Mouse (Mus musculus): ENCODE measurements at regions not wholly inside any gene's neighbourhood (a gene's known extent, or its start where the extent isn't known, plus 50 kb on each side); places are given as distances from the start of the nearest gene placed in this dataset.
A peak's percentile ranks its signal among the peaks of the same experiment; 100 is the strongest.

- H3K27me3 ChIP-seq (ENCODE audit: insufficient read depth, low read length) = no peaks in the 10 kb centered on the region
- WGBS (ENCODE audit: insufficient replicate concordance) = 33% methylated on average over 3 of the region's 3 CpGs
- DNase-seq = no peak
- H3K9me3 ChIP-seq (ENCODE audit: low read length) = no peaks in the 10 kb centered on the region
- no peaks in the 10 kb centered on the region for H3K36me3 ChIP-seq (replicated peaks; ENCODE audit: insufficient read depth, low read length)
- H3K27ac ChIP-seq (ENCODE audit: low read depth) = no peak overlapping the region
- no peaks in the 10 kb centered on the region for H3K4me1 ChIP-seq (ENCODE audit: insufficient read depth)
- TF ChIP-seq CTCF (IDR thresholded peaks at IDR 0.05; ENCODE audit: low read depth) (peak; percentile 19; the same call in 1 of the 2 replicates), EP300 (IDR thresholded peaks at IDR 0.05; ENCODE audit: low read depth) (no peak)
- no peak overlapping the region for H3K4me3 ChIP-seq (ENCODE audit: low read depth, low read length)
- no peak for ATAC-seq
- H3K4me2 ChIP-seq (ENCODE audit: low read depth, low read length) = no peak overlapping the region
- no peak overlapping the region for H3K9ac ChIP-seq (replicated peaks)
These were observed 549.0 kb upstream of the Lcorl start for GRCm38 (mm10) chr5:46406404-46406803.

GRCm38 (mm10) chr5:46386591-46386990 lies 529.2 kb upstream of the Lcorl start:
- ATAC-seq (no peak), DNase-seq (no peak)
- Histone ChIP-seq H3K4me2 (ENCODE audit: low read depth, low read length) (no peak overlapping the region), H3K9ac (replicated peaks) (no peak overlapping the region), H3K4me3 (ENCODE audit: low read depth, low read length) (no peak overlapping the region), H3K9me3 (ENCODE audit: low read length) (no peaks in the 10 kb centered on the region), H3K27me3 (ENCODE audit: insufficient read depth, low read length) (no peaks in the 10 kb centered on the region), H3K4me1 (ENCODE audit: insufficient read depth) (no peaks in the 10 kb centered on the region), H3K36me3 (replicated peaks; ENCODE audit: insufficient read depth, low read length) (no peaks in the 10 kb centered on the region), H3K27ac (ENCODE audit: low read depth) (no peak overlapping the region)
- TF ChIP-seq CTCF (IDR thresholded peaks at IDR 0.05; ENCODE audit: low read depth) (no peak), EP300 (IDR thresholded peaks at IDR 0.05; ENCODE audit: low read depth) (no peak)
- 53% methylated on average over 2 of the region's 2 CpGs for WGBS (ENCODE audit: insufficient replicate concordance)

GRCm38 (mm10) chr5:46367328-46367727 lies 509.9 kb upstream of the Lcorl start:
- ATAC-seq (no peak), DNase-seq (no peak)
- TF ChIP-seq EP300 (IDR thresholded peaks at IDR 0.05; ENCODE audit: low read depth) (no peak), CTCF (IDR thresholded peaks at IDR 0.05; ENCODE audit: low read depth) (no peak)
- WGBS (ENCODE audit: insufficient replicate concordance) = 67% methylated on average over 1 of the region's 1 CpGs
- H3K4me3 ChIP-seq (ENCODE audit: low read depth, low read length) = no peak overlapping the region
- H3K9me3 ChIP-seq (ENCODE audit: low read length) = no peaks in the 10 kb centered on the region
- H3K4me1 ChIP-seq (ENCODE audit: insufficient read depth) = no peaks in the 10 kb centered on the region
- no peaks in the 10 kb centered on the region for H3K36me3 ChIP-seq (replicated peaks; ENCODE audit: insufficient read depth, low read length)
- H3K9ac ChIP-seq (replicated peaks) = no peak overlapping the region
- H3K27ac ChIP-seq (ENCODE audit: low read depth) = no peak overlapping the region
- no peak overlapping the region for H3K4me2 ChIP-seq (ENCODE audit: low read depth, low read length)
- no peaks in the 10 kb centered on the region for H3K27me3 ChIP-seq (ENCODE audit: insufficient read depth, low read length)

- WGBS (ENCODE audit: insufficient replicate concordance) = 78% methylated on average over 2 of the region's 2 CpGs
- ATAC-seq = no peak
- Histone ChIP-seq H3K9me3 (ENCODE audit: low read length) (no peaks in the 10 kb centered on the region), H3K4me3 (ENCODE audit: low read depth, low read length) (no peak overlapping the region), H3K4me2 (ENCODE audit: low read depth, low read length) (no peak overlapping the region), H3K27me3 (ENCODE audit: insufficient read depth, low read length) (no peaks in the 10 kb centered on the region), H3K36me3 (replicated peaks; ENCODE audit: insufficient read depth, low read length) (no peaks in the 10 kb centered on the region), H3K9ac (replicated peaks) (no peak overlapping the region), H3K27ac (ENCODE audit: low read depth) (no peak overlapping the region), H3K4me1 (ENCODE audit: insufficient read depth) (no peaks in the 10 kb centered on the region)
- DNase-seq = no peak
- no peak for TF ChIP-seq EP300 (IDR thresholded peaks at IDR 0.05; ENCODE audit: low read depth)
- TF ChIP-seq CTCF (IDR thresholded peaks at IDR 0.05; ENCODE audit: low read depth) = no peak
These were observed 506.2 kb upstream of the Lcorl start for GRCm38 (mm10) chr5:46363661-46364060.

- no peak overlapping the region for H3K27ac ChIP-seq (ENCODE audit: low read depth)
- ATAC-seq = no peak
- H3K27me3 ChIP-seq (ENCODE audit: insufficient read depth, low read length) = no peaks in the 10 kb centered on the region
- DNase-seq = no peak
- no peaks in the 10 kb centered on the region for H3K36me3 ChIP-seq (replicated peaks; ENCODE audit: insufficient read depth, low read length)
- no peak overlapping the region for H3K9ac ChIP-seq (replicated peaks)
- no peaks in the 10 kb centered on the region for H3K9me3 ChIP-seq (ENCODE audit: low read length)
- H3K4me1 ChIP-seq (ENCODE audit: insufficient read depth) = no peaks in the 10 kb centered on the region
- H3K4me2 ChIP-seq (ENCODE audit: low read depth, low read length) = no peak overlapping the region
- WGBS (ENCODE audit: insufficient replicate concordance) = 46% methylated on average over 1 of the region's 1 CpGs
- no peak overlapping the region for H3K4me3 ChIP-seq (ENCODE audit: low read depth, low read length)
- TF ChIP-seq CTCF (IDR thresholded peaks at IDR 0.05; ENCODE audit: low read depth) (no peak), EP300 (IDR thresholded peaks at IDR 0.05; ENCODE audit: low read depth) (no peak)
These were observed 504.2 kb upstream of the Lcorl start for GRCm38 (mm10) chr5:46361637-46362036.

- 83% methylated on average over 5 of the region's 5 CpGs for WGBS (ENCODE audit: insufficient replicate concordance)
- no peak for DNase-seq
These were observed 491.0 kb upstream of the Lcorl start for GRCm38 (mm10) chr5:46348448-46348847.

More at GRCm38 (mm10) chr5:46348448-46348847, 491.0 kb upstream of the Lcorl start:
- no peaks in the 10 kb centered on the region for H3K4me1 ChIP-seq (ENCODE audit: insufficient read depth)
- TF ChIP-seq EP300 (IDR thresholded peaks at IDR 0.05; ENCODE audit: low read depth) (no peak), CTCF (IDR thresholded peaks at IDR 0.05; ENCODE audit: low read depth) (no peak)
- no peak for ATAC-seq
- H3K9ac ChIP-seq (replicated peaks) = no peak overlapping the region
- no peaks in the 10 kb centered on the region for H3K9me3 ChIP-seq (ENCODE audit: low read length)
- no peaks in the 10 kb centered on the region for H3K27me3 ChIP-seq (ENCODE audit: insufficient read depth, low read length)
- H3K36me3 ChIP-seq (replicated peaks; ENCODE audit: insufficient read depth, low read length) = no peaks in the 10 kb centered on the region
- H3K4me2 ChIP-seq (ENCODE audit: low read depth, low read length) = no peak overlapping the region
- H3K27ac ChIP-seq (ENCODE audit: low read depth) = no peak overlapping the region
- no peak overlapping the region for H3K4me3 ChIP-seq (ENCODE audit: low read depth, low read length)
